Mouse (Mus musculus) spleen, adult 12 weeks (tissue): Measurements from ENCODE around the gene Nos1.

Experiments used
- DNase-seq: peaks from one replicate; pipeline ENCODE4 v3.0.0; 2022; ENCODE audit warnings: low spot score

Nos1 gene

DNA sequence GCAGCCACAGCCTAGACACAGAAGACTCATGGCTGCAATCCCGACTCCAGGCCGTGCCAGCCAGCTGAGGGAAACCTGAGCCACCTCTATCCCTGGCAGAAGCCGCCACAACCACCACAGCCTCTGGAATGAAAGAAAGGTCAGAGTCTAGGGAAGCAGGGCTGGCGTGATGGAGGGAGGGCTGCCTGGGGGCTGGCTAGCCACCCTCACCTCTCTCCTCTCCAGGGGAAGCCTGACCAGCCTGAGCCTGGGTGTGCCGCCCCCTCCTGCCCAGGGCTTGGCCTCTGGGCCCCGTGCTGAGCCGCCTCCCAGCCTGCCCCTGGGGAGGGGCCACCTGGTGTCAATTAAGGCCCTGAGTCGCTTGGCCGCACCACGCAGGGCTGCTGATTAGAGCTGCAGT lies at the start of gene Nos1:
Gene Nos1 (plus strand): TSS at position 352 of the 400 bp plus-strand sequence.
- DNase-seq, result no peak

DNA sequence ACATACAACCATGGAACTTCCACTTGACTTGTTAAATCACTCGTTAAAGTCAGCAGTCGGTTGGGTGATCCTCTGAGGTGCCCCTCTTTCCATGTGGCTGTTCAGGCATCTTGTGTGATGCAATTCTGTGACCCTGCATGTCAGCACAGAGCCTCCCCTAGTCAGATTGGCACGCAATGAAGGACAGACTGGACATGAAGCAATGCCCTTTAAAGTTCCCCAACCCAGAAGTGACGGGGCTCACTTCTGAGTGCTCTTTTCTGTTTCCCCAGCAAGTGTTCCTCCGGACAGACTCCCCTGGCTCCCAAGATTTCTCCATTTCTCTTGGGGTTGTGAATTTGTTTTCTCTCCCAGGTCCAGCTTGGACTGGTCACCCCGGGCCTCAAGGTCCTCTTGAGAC lies 49.5 kb upstream of the Nos1 start:
- no peak for DNase-seq

DNA sequence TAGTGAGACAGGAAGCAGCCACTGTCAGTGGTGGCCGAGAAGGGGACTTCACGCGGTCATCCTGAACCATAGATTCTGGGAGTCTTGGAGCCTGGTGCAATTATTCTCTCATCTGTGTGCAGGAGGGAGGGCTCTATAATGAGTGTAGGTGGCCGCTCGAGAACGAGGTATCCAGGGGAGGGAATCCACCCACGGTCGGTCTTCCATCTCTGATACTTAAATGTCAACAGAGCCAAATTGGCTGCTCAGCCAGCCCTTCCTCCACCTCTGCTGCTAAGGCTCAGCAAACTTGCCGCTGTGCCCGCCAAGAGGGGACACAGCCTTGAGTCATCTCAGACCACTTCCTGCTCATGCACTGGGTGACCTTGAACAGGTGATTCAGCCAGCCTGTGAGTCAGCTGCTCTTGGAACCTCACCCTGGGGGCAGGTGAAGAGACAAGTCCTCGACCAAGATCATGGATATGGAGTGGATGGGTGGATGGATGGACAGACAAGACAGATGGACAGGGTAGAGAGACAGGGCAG lies 36.1 kb upstream of the Nos1 start:
- no peak for DNase-seq

DNA sequence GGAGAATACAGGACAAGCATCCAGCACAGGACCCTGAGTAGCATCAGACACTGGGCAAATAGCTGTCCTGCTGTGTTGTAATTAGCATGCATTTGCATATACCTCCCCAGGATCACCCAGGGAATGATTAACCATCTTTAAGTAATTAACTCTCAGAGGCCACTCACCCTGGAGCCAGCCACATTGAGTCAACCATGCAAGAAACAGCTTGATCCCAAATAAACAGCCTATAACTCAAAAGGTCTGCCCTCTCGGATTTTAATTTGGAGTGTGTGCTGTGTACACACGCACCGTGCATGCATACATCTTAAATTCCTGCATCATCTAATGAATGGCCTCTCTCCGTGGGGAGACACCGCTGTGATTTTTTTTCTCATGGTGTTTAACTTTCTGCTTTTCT lies 31.5 kb upstream of the Nos1 start:
- DNase-seq, result no peak

DNA sequence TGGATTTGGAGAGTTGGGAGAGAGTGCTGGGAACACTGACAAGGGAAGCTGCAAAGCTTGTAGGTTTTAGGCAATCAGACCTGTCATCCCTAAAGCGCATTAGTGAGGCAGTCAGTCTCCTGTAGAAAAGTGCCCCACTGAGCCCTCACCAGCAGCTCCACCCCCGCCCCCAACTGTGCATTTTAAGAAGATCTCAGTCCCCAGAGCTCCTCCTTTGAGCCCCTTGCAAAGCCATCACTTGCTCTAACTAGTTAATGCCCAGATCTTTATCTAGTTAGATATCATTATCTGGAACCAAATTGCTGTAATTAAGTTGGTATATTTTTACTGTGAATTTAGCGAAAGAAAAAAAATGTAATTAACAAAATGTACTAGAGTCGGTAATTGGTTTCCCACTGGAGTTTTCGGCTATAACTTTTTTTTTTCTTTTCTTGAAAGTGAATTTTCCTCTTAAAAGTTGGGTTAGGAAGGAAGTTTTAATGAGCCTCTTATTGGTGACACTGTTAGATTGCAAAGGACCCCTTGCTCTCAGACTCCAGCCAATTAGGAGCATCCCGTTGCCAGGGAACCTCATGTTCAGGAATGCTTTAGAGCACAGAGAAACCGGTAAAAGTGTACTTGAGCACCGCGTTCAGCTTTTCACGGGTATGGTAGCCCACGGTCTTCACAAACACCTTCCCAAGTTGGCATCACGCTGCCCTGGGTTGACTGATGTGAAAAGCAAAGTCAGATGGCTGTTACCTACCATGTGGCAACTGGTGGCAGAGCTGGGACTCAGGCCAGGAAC lies 22.9 kb upstream of the Nos1 start:
- no peak for DNase-seq

DNA sequence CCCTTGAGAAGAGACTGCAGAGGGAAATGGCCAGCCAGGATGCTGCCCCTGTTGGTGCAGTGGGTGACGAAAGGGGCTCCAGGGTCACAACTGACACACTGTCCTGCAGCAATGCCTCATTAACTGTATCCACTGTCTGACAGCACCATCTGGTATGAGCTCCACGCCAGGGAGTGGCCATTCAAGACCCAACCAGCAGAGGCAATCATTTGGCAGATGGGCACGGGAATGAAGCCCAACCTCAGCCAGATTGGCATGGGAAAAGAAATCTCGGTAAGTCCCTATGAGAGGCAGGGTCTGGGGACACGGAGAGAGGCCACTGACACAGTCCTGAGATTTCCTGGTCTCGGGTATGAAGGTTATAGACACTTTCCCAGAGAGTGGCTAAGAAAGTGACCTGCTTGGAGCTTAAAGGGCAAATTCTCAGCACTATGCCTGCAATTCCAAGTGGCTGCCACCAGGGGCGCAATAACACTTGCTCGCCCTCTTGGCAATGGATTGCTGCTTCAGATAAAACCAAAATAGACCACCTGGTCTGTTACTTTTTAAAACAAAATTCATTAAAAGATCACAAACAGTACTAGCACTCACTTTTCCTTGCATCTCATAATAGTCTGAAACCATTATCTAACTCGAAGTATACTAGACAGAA lies 19.5 kb upstream of the Nos1 start:
- DNase-seq, result no peak

DNA sequence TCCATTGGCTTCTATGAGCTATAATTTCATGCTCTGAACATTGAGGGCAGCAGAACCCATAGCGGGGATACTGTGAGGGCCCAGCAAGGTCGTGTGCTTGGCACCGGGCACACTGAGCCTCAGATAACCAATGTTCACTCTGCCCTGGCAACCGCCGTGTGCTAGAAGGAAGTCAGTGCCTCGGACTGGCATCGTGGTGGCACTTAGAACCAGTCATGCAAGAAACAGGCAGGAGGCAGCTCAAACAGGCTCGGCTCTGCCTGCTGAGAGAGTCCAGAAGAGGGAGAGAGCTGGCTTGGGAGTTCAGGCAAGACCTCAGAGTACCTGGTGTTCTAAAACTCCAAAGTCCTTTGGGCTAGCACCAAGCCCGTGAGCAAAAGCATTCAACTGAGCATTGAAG lies 16.3 kb upstream of the Nos1 start:
- no peak for DNase-seq

DNA sequence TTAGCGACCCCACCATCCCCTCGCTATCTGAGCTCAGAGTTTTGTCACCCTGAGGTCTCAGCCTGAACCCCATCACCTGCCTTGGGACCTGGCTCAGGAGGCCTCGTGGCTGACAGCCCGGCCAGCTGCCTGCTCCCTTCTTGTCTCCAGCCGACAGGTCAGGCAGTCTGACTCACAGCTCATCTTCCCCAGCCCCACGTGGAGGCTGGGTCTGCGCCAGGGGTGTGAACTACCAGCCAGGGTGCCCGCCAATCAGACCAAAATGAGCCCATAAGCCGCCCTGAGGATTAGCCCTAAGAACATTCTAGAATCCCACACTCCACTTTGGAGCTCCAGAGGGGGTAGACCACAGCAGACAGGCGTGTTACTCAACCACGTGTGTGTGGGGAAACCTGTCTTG lies 1.7 kb upstream of the Nos1 start:
- no peak for DNase-seq

DNA sequence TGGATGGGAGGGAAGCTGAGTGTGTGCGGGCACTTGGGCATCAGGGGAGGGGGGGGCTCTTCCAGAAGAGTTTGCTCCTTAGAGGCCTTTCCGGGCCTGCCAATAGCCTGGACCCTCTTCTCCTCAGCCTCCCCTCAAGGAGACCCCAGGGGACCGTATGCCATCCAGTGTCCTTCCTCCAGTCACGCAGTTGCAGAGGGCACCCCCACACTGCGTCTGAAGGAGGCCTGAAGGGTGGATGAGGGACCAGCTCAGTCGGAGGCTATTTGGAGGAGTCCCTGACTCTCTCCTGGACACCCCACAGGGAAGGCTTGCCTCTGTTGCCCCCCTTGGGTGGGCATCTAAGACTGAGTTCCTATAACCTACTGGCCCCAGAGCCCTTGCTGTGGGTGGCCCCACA lies 346 bp downstream of the Nos1 start:
- DNase-seq, result no peak

DNA sequence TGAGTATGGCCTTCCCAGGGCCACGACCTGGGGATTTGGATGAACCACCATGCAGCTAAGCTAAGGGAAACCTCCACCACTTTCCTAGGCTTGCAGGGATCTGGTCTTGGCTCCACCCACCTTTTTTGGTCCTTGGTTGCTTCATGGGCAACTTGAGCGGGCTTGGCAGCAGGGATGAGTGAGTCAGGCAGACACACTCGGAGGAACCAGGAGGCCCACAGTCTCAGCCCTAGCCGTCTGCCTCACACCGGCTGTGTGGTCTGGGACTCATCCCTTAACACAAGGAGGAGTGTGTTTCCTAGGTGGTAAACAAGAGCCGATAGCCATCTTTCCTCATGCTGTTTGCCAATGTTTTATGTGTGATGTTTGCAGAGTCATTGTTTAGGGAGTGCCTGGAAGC lies 9.2 kb downstream of the Nos1 start:
- no peak for DNase-seq

DNA sequence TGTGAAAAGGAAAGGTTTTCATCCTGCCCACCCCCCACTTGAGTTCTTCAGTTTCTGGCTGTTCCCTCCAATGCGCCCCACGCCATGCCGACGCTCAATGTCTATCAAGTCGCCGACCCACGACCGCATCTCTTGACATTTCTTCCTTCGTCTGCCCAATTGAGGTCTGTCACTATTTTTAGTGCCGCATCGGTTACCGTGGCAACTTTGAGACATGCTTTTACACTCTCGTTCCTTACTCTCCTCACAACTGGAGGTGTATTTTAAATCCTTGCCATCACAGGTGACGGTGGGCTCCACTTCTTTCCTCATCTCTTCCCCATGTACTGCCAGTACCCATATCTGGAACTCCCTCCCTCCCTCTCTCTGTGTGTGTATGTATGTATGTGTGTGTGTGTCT lies 11.0 kb downstream of the Nos1 start:
- DNase-seq, result no peak

DNA sequence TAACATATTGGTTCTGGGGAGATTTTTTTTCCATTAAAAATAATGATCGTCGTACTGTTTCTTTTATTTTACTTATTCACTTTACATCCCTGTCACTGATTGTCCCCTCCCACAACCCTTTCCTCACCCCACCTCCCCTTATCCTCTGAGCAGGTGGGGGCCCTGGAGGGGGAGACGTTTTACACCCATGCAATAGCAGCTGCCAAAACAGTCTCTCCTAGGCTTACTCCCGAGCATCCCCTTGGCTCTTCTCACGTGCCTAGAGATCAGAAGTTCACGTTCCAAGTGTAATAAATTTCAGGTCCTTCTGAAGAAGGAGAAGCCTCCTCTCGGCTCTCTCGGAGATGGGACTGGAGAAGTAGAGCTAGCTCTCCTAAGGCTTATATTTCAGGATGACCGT lies 20.0 kb downstream of the Nos1 start:
- no peak for DNase-seq

DNA sequence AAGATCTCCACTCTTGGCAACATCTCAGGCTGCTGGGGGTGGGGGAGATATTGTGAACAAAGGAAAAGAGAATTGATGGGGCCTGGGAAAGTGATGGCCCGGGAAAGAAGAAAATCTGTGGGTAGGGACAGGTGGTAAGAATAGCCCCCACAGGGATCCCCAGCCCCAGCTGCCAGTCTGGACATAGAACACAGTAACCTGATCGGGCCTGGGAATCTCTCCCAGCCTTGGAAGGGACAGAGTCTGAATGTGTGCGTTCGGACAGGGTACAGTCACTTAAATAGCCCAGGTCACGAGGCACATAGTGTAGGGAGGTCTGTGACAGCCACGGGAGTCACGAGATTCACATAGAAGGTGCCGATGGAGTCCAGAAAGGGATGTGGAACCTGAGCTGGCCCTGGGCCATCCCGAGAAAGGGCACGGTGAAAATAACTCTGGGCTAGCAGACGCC lies 21.3 kb downstream of the Nos1 start:
- DNase-seq, result no peak

DNA sequence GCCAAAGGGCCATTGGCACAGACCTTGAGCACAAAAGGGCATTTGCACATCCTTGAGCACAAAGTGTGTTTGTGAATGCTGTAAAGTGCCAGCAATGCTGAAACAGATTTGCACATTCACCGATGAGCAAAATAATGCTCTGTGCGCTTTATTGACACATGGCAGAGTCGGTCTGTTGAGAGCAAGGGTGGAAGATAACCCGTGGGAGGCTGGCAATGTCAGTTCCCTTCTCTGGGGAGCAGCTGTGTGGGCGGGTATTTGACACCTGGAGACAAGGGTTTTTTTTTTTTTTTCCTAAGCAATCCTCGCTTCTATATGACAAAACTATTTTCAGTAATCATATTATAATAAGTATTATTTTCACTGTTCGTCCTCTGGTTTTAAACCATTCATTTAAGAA lies 22.7 kb downstream of the Nos1 start:
- DNase-seq, result no peak

DNA sequence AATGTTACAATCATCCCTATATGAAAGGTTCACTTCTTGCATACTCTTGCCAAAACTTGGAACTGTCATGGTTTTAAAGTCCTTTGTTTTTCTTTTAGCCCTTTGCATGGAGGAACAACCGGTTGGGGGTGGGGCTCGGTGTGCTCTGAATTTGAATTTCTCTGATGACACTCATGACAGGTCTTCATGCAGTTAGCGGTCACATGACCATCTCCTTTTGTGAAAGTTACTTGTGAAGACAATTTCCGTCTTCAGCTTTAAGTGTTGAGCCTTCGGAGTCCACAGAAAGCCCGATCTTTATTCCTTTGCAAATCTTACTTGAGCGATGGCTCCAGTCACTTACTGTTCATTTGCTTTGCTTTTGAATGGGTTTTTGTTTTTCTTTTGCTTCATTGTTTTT lies 30.1 kb downstream of the Nos1 start:
- DNase-seq, result no peak

DNA sequence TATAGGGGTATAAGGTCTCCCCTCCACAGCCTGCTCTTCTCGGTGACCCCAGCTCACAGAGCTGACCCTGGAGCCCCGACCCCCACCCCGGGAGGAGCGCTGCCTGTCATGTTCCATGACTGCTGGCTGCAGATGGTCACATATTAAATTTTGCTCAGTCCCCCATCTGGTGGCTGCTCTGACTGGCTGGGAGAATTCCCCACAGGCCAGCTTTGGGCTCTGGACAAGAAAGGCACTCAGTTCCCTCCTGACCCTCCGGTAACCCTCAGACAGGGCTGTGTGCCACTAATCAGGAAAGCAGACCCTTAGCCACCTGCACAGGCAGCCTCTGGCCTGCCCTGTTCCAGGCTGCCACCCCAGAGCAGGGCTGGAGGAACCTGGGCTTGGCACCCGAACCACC lies 38.0 kb downstream of the Nos1 start:
- no peak for DNase-seq

DNA sequence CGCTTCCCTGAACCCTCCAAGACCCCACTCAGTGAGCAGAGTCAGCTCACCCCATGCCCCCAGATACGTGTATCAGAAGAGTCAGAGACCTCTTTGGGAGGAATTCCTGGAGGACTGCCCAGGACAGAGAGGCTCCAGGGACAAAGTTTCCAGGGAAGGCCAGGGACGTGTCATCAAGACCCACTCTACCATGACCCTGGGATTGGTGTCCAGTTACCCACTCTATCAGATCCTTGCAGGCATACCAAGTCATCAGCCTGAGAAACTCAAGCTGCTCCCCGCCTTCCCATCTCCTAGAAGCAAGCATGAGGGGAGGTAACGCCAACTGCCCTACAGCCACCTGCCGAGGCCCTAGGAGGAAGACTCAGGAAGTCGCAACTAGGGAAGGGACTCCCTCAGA lies 39.6 kb downstream of the Nos1 start:
- DNase-seq, result no peak

DNA sequence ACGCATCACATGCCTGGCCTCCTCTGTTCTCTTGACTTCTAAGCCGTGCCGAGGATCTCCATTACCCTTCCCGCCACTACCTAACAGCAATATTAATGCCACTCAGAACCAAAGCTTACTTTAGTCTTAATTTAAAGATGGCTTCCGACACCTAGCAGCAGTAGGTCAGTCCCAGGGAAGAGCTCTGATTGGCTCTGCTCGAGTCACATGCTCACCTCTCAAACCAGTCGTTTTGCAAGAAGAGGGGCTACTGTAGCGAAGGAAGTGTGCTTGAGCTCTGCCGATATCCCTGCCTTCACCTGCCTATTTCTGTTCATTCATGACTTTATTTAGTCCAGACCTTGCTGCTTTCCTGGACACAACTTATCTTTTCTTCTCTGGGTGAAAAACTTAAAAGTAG lies 43.0 kb downstream of the Nos1 start:
- DNase-seq, result no peak

DNA sequence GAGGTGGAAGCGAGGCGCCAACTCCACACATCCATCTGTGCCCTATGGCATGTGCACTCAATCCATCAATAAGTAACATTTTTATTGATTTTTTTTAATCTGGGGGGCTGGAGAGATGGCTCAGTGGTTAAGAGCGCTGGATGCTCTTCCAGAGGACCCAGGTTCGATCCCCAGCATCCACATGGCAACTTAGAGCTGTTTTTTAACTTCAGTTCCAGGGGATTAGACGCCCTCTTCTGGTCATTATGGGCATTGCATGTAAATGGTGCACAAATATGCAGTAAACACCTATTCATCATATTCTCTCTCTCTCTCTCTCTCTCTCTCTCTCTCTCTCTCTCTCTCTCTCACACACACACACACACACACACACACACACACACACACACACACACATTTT lies 43.7 kb downstream of the Nos1 start:
- no peak for DNase-seq

DNA sequence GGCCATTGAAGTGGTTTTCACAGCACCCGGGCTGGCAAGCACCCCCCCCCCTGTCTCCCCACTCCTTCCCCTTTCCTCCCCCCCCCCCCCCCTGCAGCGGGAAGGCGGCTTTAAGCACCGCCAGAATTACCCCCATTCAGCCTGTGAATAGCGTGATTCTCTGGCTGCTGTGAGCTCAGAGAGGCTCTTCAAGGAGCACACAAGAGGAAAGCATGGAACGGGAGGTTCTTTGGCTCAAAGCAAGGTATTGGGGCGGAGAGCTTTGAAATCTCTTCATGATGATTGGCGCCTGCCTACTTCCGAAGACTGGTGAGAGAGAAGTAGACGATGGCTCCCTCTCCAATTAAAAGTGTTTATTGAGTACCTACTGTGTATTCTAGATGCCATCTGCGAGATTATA lies 44.5 kb downstream of the Nos1 start:
- no peak for DNase-seq

DNA sequence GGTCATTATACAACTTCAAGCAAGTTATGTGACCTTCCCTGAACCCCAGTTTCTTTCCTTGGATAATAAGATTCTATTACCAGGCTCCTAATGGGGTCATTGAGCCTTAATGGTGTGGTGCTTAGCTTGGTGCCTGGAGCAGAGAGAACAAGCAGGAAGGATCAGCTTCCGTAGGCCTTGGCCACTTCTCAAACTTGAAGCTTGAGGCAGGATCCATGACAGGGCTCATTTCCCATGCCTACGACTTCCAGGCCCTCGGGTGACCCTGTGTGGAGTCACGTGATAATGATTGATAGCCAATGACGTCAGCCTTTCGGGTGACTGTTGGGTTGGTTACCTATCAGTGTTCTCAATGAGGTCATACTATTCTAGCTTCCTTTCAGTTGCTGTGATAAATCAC lies 46.5 kb downstream of the Nos1 start:
- no peak for DNase-seq

DNA sequence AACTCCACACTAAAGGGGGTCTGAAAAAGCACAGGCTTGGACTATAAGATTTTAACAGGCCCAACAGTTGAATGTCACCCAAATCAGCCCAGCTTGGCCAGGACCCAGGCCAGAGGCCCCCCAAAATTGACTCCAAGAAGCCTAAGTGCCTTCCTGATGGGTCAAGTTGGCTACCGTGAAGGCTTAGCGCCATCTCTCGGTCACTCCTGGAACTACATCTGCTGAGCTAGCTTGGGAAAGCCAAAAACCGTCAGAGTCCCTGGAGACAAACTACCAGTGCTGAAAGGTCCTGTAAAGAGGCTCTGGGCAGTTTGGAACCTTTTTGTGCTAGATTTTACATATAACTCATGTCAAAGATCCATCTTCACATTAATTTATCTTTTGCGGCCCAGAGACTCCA lies 56.1 kb downstream of the Nos1 start:
- DNase-seq, result no peak

DNA sequence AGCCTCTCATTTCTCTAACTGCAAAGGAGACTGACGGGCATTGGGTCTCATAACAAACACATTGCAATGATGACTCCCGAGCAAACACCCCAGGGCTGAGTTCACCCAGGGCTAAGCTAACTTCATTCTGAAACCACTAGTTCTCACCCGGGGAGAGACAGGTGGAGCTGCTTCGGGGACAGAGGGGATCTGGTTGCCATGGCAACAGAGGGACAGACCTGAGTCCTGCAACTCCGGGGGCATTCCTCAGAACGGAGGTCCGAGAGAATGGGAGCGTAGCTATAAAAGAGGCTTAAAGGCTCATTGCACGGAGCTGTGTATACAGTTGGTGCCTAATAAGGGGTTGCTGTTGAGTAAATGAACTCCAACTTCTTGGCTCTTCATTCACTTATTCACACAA lies 56.9 kb downstream of the Nos1 start:
- DNase-seq, result no peak

DNA sequence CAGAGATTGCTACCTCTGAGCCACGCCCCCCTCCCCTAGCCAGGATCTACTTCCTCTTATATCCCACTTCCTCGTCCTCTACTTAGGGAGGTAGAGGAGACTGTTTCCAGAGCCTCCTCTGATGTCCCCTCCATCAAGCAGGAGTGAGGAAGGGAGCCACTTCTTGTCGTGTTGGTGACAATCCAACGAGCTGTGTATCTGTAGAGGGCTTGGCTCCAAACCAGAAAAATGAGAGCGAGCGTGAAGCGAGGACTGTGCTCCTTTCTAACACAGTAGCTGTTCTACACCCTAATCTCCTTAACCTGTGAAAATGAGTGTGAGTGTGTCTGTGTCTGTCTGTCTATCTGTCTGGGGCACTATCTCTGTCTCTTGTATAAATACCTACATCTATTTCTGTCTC lies 58.7 kb downstream of the Nos1 start:
- DNase-seq, result no peak
